17 mouse cellular contexts compared by ENCODE assay signal in genomic region chr15:13181430-13181829, GRCm38 (mm10). TPM values are rescaled to one million over a fixed set of nuclear protein-coding genes. Genes with fewer than 3 reads are reported as not detected.
"Had no signal": no experiment of that assay in that cellular context is flagged by ENCODE, and none has a peak within 500 bp of the region (broad histone marks: within the 10 kb centered on the region; RNA-seq: fewer than 3 reads in every experiment).

No protein-coding gene starts in this region.

- H3K4me3 ChIP-seq: liver, embryonic 13.5 days; liver, embryonic 15.5 days; lung, embryonic 15.5 days; megakaryocyte, embryonic 14.5 days; midbrain, embryonic 15.5 days; stomach, embryonic 15.5 days had no signal

- ATAC-seq: liver, postnatal 0 days; lung, postnatal 0 days; midbrain, embryonic 15.5 days had no signal

- H3K9ac ChIP-seq: liver, embryonic 13.5 days; liver, embryonic 15.5 days; liver, postnatal 0 days; lung, embryonic 15.5 days; midbrain, embryonic 15.5 days; stomach, embryonic 15.5 days had no signal

- H3K4me1 ChIP-seq: liver, embryonic 13.5 days; liver, embryonic 15.5 days; lung, embryonic 15.5 days; megakaryocyte, embryonic 14.5 days; midbrain, embryonic 15.5 days; stomach, embryonic 15.5 days had no signal

- H3K36me3 ChIP-seq: liver, embryonic 13.5 days; liver, embryonic 15.5 days; lung, embryonic 15.5 days; midbrain, embryonic 15.5 days; stomach, embryonic 15.5 days had no signal

- H3K9me3 ChIP-seq: liver, embryonic 13.5 days; liver, embryonic 15.5 days; lung, embryonic 15.5 days; midbrain, embryonic 15.5 days; stomach, embryonic 15.5 days had no signal

- H3K27me3 ChIP-seq: liver, embryonic 13.5 days; liver, embryonic 15.5 days; lung, embryonic 15.5 days; megakaryocyte, embryonic 14.5 days; midbrain, embryonic 15.5 days; stomach, embryonic 15.5 days had no signal

- DNase-seq: liver; liver, embryonic 13.5 days; liver, postnatal 0 days; lung, adult 2 months; right cerebral cortex, postnatal 14 days; thymus, adult 2 months; thymus, postnatal 25 days; thymus, postnatal 4 days had no signal

- H3K27ac ChIP-seq: liver, embryonic 13.5 days; liver, embryonic 15.5 days; lung, embryonic 15.5 days; macrophage; midbrain, embryonic 15.5 days; stomach, embryonic 15.5 days; stomach, postnatal 0 days had no signal

- H3K4me2 ChIP-seq: liver, embryonic 11.5 days; liver, embryonic 13.5 days; liver, embryonic 15.5 days; lung, embryonic 15.5 days; midbrain, embryonic 15.5 days; stomach, embryonic 15.5 days had no signal

RNA-seq across cellular contexts. Expression of gene Cdh6, which starts 8.0 kb away (rescaled TPM):
- polyA plus RNA-seq: macrophage had no signal
